Mouse (Mus musculus) Muller cell, postnatal 12 days (primary cell): ENCODE data around the gene Mat2a.
A peak's percentile ranks its signal among the peaks of the same experiment; 100 is the strongest.
"Not testable (repeated sequence)": the region's sequence is repeated elsewhere in the genome, so short reads cannot be mapped to it uniquely, and the experiment has no call there.

Experiments used
- DNase-seq: peaks from one replicate; pipeline ENCODE4 v3.0.0-alpha.2; 2015; ENCODE audit errors: inconsistent ontology term

The Mat2a gene

GRCm38 (mm10) chr6:72456567-72456966 lies 17.2 kb upstream of the Mat2a start:
- no peak for DNase-seq

- peak; percentile 64 for DNase-seq
Measured at GRCm38 (mm10) chr6:72454833-72455373, 15.5 kb upstream of the Mat2a start.

GRCm38 (mm10) chr6:72454072-72454746 lies 14.9 kb upstream of the Mat2a start:
- no peak for DNase-seq

GRCm38 (mm10) chr6:72453578-72453977 lies 14.2 kb upstream of the Mat2a start:
- no peak for DNase-seq

GRCm38 (mm10) chr6:72452329-72452728 lies 13.0 kb upstream of the Mat2a start:
- no peak for DNase-seq

- not testable (repeated sequence) for DNase-seq
Measured at GRCm38 (mm10) chr6:72451778-72452177, 12.4 kb upstream of the Mat2a start.

GRCm38 (mm10) chr6:72447487-72447886 lies 8.1 kb upstream of the Mat2a start:
- no peak for DNase-seq

GRCm38 (mm10) chr6:72445011-72445410 lies 5.7 kb upstream of the Mat2a start:
- no peak for DNase-seq

- no peak for DNase-seq
Measured at GRCm38 (mm10) chr6:72442921-72443604, 3.7 kb upstream of the Mat2a start.

- peak; percentile 46 for DNase-seq
Measured at GRCm38 (mm10) chr6:72440186-72440990, 1.0 kb upstream of the Mat2a start.

GRCm38 (mm10) chr6:72438862-72439354 lies 450 bp downstream of the Mat2a start:
- peak; percentile 90 for DNase-seq

- no peak for DNase-seq
Measured at GRCm38 (mm10) chr6:72438226-72438625, 1.1 kb downstream of the Mat2a start.

GRCm38 (mm10) chr6:72432153-72432552 lies 7.2 kb downstream of the Mat2a start:
- DNase-seq, result no peak

- DNase-seq, result peak; percentile 46
Measured at GRCm38 (mm10) chr6:72430989-72431921, 8.1 kb downstream of the Mat2a start.

- DNase-seq, result no peak
Measured at GRCm38 (mm10) chr6:72429061-72429842, 10.1 kb downstream of the Mat2a start.

- peak; percentile 63 for DNase-seq
Measured at GRCm38 (mm10) chr6:72428036-72428435, 11.3 kb downstream of the Mat2a start.

- DNase-seq, result no peak
Measured at GRCm38 (mm10) chr6:72425646-72426045, 13.7 kb downstream of the Mat2a start.

- no peak for DNase-seq
Measured at GRCm38 (mm10) chr6:72420901-72421300, 18.5 kb downstream of the Mat2a start.

GRCm38 (mm10) chr6:72419806-72420205 lies 19.6 kb downstream of the Mat2a start:
- no peak for DNase-seq

GRCm38 (mm10) chr6:72418279-72418678 lies 21.1 kb downstream of the Mat2a start:
- no peak for DNase-seq
